Mouse (Mus musculus): ENCODE measurements at regions not wholly inside any gene's neighbourhood (a gene's known extent, or its start where the extent isn't known, plus 50 kb on each side); places are given as distances from the start of the nearest gene placed in this dataset.

GRCm38 (mm10) chr4:94094379-94094778 is 462.0 kb upstream of the Gm10306 start:
- DNase-seq (ENCODE audit: low read depth), result no peak
- no peak for TF ChIP-seq CTCF (IDR thresholded peaks at IDR 0.05; ENCODE audit: borderline replicate concordance, extremely low read depth, insufficient read depth, insufficient read length)

GRCm38 (mm10) chr4:94106941-94107340 is 449.4 kb upstream of the Gm10306 start:
- TF ChIP-seq POLR2A (IDR thresholded peaks at IDR 0.05; ENCODE audit: borderline replicate concordance, extremely low read depth, insufficient read depth, insufficient read length, poor library complexity, severe bottlenecking) (no peak), CTCF (IDR thresholded peaks at IDR 0.05; ENCODE audit: borderline replicate concordance, extremely low read depth, insufficient read depth, insufficient read length) (no peak)
- no peak for DNase-seq (ENCODE audit: low read depth)

- DNase-seq (ENCODE audit: low read depth), result no peak
These were observed 439.5 kb upstream of the Gm10306 start for GRCm38 (mm10) chr4:94116881-94117280.

GRCm38 (mm10) chr4:94124177-94124576 is 432.2 kb upstream of the Gm10306 start:
- DNase-seq (ENCODE audit: low read depth), result no peak
- TF ChIP-seq CTCF (IDR thresholded peaks at IDR 0.05; ENCODE audit: borderline replicate concordance, extremely low read depth, insufficient read depth, insufficient read length), result peak; percentile 43; the same call in 1 of the 2 replicates
- no peak for TF ChIP-seq POLR2A (IDR thresholded peaks at IDR 0.05; ENCODE audit: borderline replicate concordance, extremely low read depth, insufficient read depth, insufficient read length, poor library complexity, severe bottlenecking)

More at GRCm38 (mm10) chr4:94116881-94117280, 439.5 kb upstream of the Gm10306 start:
- TF ChIP-seq CTCF (IDR thresholded peaks at IDR 0.05; ENCODE audit: borderline replicate concordance, extremely low read depth, insufficient read depth, insufficient read length), result no peak
- TF ChIP-seq POLR2A (IDR thresholded peaks at IDR 0.05; ENCODE audit: borderline replicate concordance, extremely low read depth, insufficient read depth, insufficient read length, poor library complexity, severe bottlenecking), result no peak

- no peak for DNase-seq (ENCODE audit: low read depth)
- TF ChIP-seq CTCF (IDR thresholded peaks at IDR 0.05; ENCODE audit: borderline replicate concordance, extremely low read depth, insufficient read depth, insufficient read length), result no peak
- no peak for TF ChIP-seq POLR2A (IDR thresholded peaks at IDR 0.05; ENCODE audit: borderline replicate concordance, extremely low read depth, insufficient read depth, insufficient read length, poor library complexity, severe bottlenecking)
These were observed 418.4 kb upstream of the Gm10306 start for GRCm38 (mm10) chr4:94137921-94138320.

GRCm38 (mm10) chr4:94144901-94145801 is 411.2 kb upstream of the Gm10306 start:
- peak; percentile 72 for DNase-seq (ENCODE audit: low read depth)
- TF ChIP-seq CTCF (IDR thresholded peaks at IDR 0.05; ENCODE audit: borderline replicate concordance, extremely low read depth, insufficient read depth, insufficient read length), result no peak
- no peak for TF ChIP-seq POLR2A (IDR thresholded peaks at IDR 0.05; ENCODE audit: borderline replicate concordance, extremely low read depth, insufficient read depth, insufficient read length, poor library complexity, severe bottlenecking)

- DNase-seq (ENCODE audit: low read depth), result peak; percentile 57
- no peak for TF ChIP-seq CTCF (IDR thresholded peaks at IDR 0.05; ENCODE audit: borderline replicate concordance, extremely low read depth, insufficient read depth, insufficient read length)
- no peak for TF ChIP-seq POLR2A (IDR thresholded peaks at IDR 0.05; ENCODE audit: borderline replicate concordance, extremely low read depth, insufficient read depth, insufficient read length, poor library complexity, severe bottlenecking)
These were observed 408.3 kb upstream of the Gm10306 start for GRCm38 (mm10) chr4:94147964-94148533.

- DNase-seq (ENCODE audit: low read depth), result no peak
- TF ChIP-seq CTCF (IDR thresholded peaks at IDR 0.05; ENCODE audit: borderline replicate concordance, extremely low read depth, insufficient read depth, insufficient read length), result no peak
- TF ChIP-seq POLR2A (IDR thresholded peaks at IDR 0.05; ENCODE audit: borderline replicate concordance, extremely low read depth, insufficient read depth, insufficient read length, poor library complexity, severe bottlenecking), result no peak
These were observed 407.3 kb upstream of the Gm10306 start for GRCm38 (mm10) chr4:94149056-94149455.

GRCm38 (mm10) chr4:94160620-94161019 is 395.7 kb upstream of the Gm10306 start:
- DNase-seq (ENCODE audit: low read depth), result peak; percentile 32
- TF ChIP-seq POLR2A (IDR thresholded peaks at IDR 0.05; ENCODE audit: borderline replicate concordance, extremely low read depth, insufficient read depth, insufficient read length, poor library complexity, severe bottlenecking) (no peak), CTCF (IDR thresholded peaks at IDR 0.05; ENCODE audit: borderline replicate concordance, extremely low read depth, insufficient read depth, insufficient read length) (no peak)

GRCm38 (mm10) chr4:94173096-94173495 is 383.2 kb upstream of the Gm10306 start:
- TF ChIP-seq CTCF (IDR thresholded peaks at IDR 0.05; ENCODE audit: borderline replicate concordance, extremely low read depth, insufficient read depth, insufficient read length) (no peak), POLR2A (IDR thresholded peaks at IDR 0.05; ENCODE audit: borderline replicate concordance, extremely low read depth, insufficient read depth, insufficient read length, poor library complexity, severe bottlenecking) (no peak)
- no peak for DNase-seq (ENCODE audit: low read depth)

- peak; percentile 58 for DNase-seq (ENCODE audit: low read depth)
These were observed 369.3 kb upstream of the Gm10306 start for GRCm38 (mm10) chr4:94186997-94187396.

More at GRCm38 (mm10) chr4:94186997-94187396, 369.3 kb upstream of the Gm10306 start:
- TF ChIP-seq CTCF (IDR thresholded peaks at IDR 0.05; ENCODE audit: borderline replicate concordance, extremely low read depth, insufficient read depth, insufficient read length) (no peak), POLR2A (IDR thresholded peaks at IDR 0.05; ENCODE audit: borderline replicate concordance, extremely low read depth, insufficient read depth, insufficient read length, poor library complexity, severe bottlenecking) (no peak)
